Mouse (Mus musculus) lung, adult 2 months (tissue): ENCODE measurements around the gene Cdc14a.

Experiments used
- CTCF ChIP-seq: fragments of 200-500 bp; IDR thresholded peaks from 2 replicates; pipeline ENCODE4 v1.5.1; 2011; ENCODE audit warnings: mild to moderate bottlenecking, low read length, control low read depth; ENCODE audit not compliant: insufficient read depth
- POLR2A ChIP-seq: fragments of 200-500 bp; IDR thresholded peaks from 2 replicates; pipeline ENCODE4 v1.6.1; 2011; ENCODE audit warnings: low read depth, mild to moderate bottlenecking, control low read depth, low read length, borderline replicate concordance; ENCODE audit errors: extremely low read depth

DNA sequence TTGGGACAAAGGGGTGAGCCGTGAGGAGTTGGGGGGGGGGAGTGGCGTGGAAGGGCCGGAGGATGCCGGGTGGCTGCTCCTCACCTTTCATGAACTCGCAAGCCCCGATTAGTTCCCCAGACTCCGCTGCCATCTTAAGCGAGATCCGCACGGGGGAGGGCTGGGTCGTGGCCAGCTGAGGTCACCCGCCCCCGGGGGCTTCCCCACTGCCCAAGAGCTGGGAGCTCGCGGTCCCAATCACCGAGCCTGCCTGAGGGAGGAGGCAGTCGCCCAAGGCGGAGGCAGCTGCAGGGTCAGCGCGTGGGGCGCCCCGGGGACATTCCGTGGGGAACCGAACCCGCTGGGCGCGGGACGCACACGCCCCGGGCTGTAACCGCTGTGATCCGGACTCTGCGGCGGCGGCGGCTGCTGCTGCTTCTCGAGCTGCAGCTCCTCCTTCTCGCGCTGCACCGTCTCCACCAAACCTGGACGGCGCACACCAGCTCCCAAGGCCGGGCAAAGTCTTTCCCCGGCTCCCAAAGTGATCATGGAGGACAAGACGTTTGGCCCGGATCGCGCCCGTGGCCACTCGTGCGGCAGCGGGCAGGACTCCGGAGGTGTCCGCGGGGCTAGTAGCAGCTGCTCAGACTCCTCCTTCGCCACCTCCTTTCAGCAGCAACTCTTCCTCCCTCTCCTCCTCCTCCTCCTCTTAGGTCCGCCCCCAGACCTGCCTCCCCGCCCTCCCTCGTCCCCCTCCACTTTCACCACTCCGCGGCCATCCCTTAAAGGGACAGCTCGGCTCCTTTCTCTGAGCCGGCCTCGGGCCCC is at the start of gene Cdc14a:
- TF ChIP-seq CTCF: no peak
- TF ChIP-seq POLR2A: peak; percentile 83; the same call in 1 of the 2 replicates
